Mouse (Mus musculus): ENCODE measurements around the gene Nsd1. TPM values are rescaled to one million over a fixed set of nuclear protein-coding genes. Genes with fewer than 3 reads are reported as not detected.

Gene Nsd1
- total RNA-seq, 2 experiments from 2014 or later = 76.4 to 82.4 TPM

Other genes starting within 250 kb of the Nsd1 start
- 1 to 10 TPM; 1.1 to 2.6 TPM for gene Hk3, start 188.4 kb upstream of the Nsd1 start, total RNA-seq (2021)
- gene Uimc1, start 109.5 kb upstream of the Nsd1 start, total RNA-seq (2021) = 10 to 100 TPM; 24.8 to 26.0 TPM
- 10 to 100 TPM; 44.3 to 54.4 TPM for gene Zfp346, start 104.5 kb upstream of the Nsd1 start, total RNA-seq (2021)
- gene Gm17617, start 76.2 kb upstream of the Nsd1 start, total RNA-seq (2021) = not detected
- 10 to 100 TPM; 28.4 to 38.7 TPM for gene Fgfr4, start 57.1 kb upstream of the Nsd1 start, total RNA-seq (2021)
- 100 to 1,000 TPM; 132 to 143 TPM for gene Prelid1, start 110.7 kb downstream of the Nsd1 start, total RNA-seq (2021)
- gene Rab24, start 112.2 kb downstream of the Nsd1 start, total RNA-seq (2021) = 10 to 100 TPM; 52.3 to 52.7 TPM
- gene Mxd3, start 120.0 kb downstream of the Nsd1 start, total RNA-seq (2021) = under 1 TPM; 0.46 to 0.58 TPM
- 100 to 1,000 TPM; 113 to 121 TPM for gene Lman2, start 153.0 kb downstream of the Nsd1 start, total RNA-seq (2021)
- under 1 TPM; 0.76 to 0.96 TPM for gene Rgs14, start 159.9 kb downstream of the Nsd1 start, total RNA-seq (2021)
- gene Slc34a1, start 188.4 kb downstream of the Nsd1 start, total RNA-seq (2021) = 1 to 10 TPM in 1 of 2 experiments, not detected in 1; 2.9 TPM
- not detected for gene Pfn3, start 205.4 kb downstream of the Nsd1 start, total RNA-seq (2021)
- gene F12, start 217.0 kb downstream of the Nsd1 start, total RNA-seq (2021) = not detected
- 10 to 100 TPM; 27.1 to 33.1 TPM for gene Grk6, start 235.3 kb downstream of the Nsd1 start, total RNA-seq (2021)

All from adrenal gland, adult 18-20 months (tissue).